Mouse (Mus musculus) heart, embryonic 12.5 days (tissue): ENCODE results near the gene Gm20604. TPM values are rescaled to one million over a fixed set of nuclear protein-coding genes. Genes with fewer than 3 reads are reported as not detected.

Experiments
- ATAC-seq: fragments of 200-750 bp; cut with Nextera tagmentation; 2 replicates; pipeline ENCODE4 v1.8.0; 2017; ENCODE audit warnings: moderate TSS enrichment, moderate library complexity; ENCODE audit not compliant: insufficient number of reproducible peaks, low FRiP score
- H3K27ac ChIP-seq: fragments of 300-500 bp; sonication (generic); 2 replicates; pipeline ENCODE4 v1.5.1; 2016; ENCODE audit warnings: mild to moderate bottlenecking, moderate library complexity; ENCODE audit not compliant: poor library complexity, severe bottlenecking
- H3K27me3 ChIP-seq: fragments of 300-500 bp; sonication (generic); replicated peaks from 2 replicates; pipeline ENCODE4 v1.6.1; 2016; ENCODE audit warnings: mild to moderate bottlenecking, moderate library complexity
- H3K36me3 ChIP-seq: fragments of 300-500 bp; sonication (generic); 2 replicates; pipeline ENCODE4 v1.6.1; 2016; ENCODE audit warnings: mild to moderate bottlenecking, moderate library complexity
- H3K4me1 ChIP-seq: fragments of 300-500 bp; sonication (generic); replicated peaks from 2 replicates; pipeline ENCODE4 v1.6.1; 2016; ENCODE audit warnings: mild to moderate bottlenecking
- H3K4me2 ChIP-seq: fragments of 300-500 bp; sonication (generic); 2 replicates; pipeline ENCODE4 v1.6.1; 2016; ENCODE audit warnings: mild to moderate bottlenecking, moderate library complexity
- H3K4me3 ChIP-seq: fragments of 300-500 bp; sonication (generic); 2 replicates; pipeline ENCODE4 v1.5.1; 2016; ENCODE audit warnings: mild to moderate bottlenecking
- H3K9ac ChIP-seq: fragments of 300-500 bp; sonication (generic); 2 replicates; pipeline ENCODE4 v1.6.1; 2016; ENCODE audit warnings: mild to moderate bottlenecking, moderate library complexity
- H3K9me3 ChIP-seq: fragments of 300-500 bp; sonication (generic); replicated peaks from 2 replicates; pipeline ENCODE4 v1.6.1; 2016; ENCODE audit warnings: mild to moderate bottlenecking, moderate library complexity
- WGBS: fragments of 180-500 bp; shearing (Covaris S2); methylation state at CpG from one replicate; pipeline ENCODE4 v1.1.7; 2016; 5-methylcytosine and 5-hydroxymethylcytosine counted together
- polyA plus RNA-seq: library from polyadenylated mRNA; unstranded; fragments of >200 nt; fragmentation: Nextera tagmentation; extraction: Ambion mirVana; gene quantifications from 2 replicates; pipeline ENCODE4 v1.2.1, GENCODE M21; 2016

Gene Gm20604
- polyA plus RNA-seq, 1 experiment from 2014 or later = 19.5 TPM

- 32% methylated on average over 13 of the region's 13 CpGs for WGBS
- Histone ChIP-seq H3K9me3 (no peaks in the 10 kb centered on the region), H3K27ac (no peak overlapping the region), H3K4me1 (peaks cover 6% of the 10 kb centered on the region), H3K9ac (no peak overlapping the region), H3K4me2 (no peak overlapping the region), H3K36me3 (no peaks in the 10 kb centered on the region), H3K4me3 (no peak overlapping the region), H3K27me3 (no peaks in the 10 kb centered on the region)
- ATAC-seq = no peak
These were observed 38.7 kb downstream of the Gm20604 start for GRCm38 (mm10) chr12:102719552-102720315.

- WGBS = 77% methylated on average over 10 of the region's 10 CpGs
- no peaks in the 10 kb centered on the region for H3K36me3 ChIP-seq
- H3K4me1 ChIP-seq = no peaks in the 10 kb centered on the region
- no peak overlapping the region for H3K4me2 ChIP-seq
- H3K27me3 ChIP-seq = no peaks in the 10 kb centered on the region
- no peak for ATAC-seq
- no peaks in the 10 kb centered on the region for H3K9me3 ChIP-seq
- no peak overlapping the region for H3K9ac ChIP-seq
- no peak overlapping the region for H3K27ac ChIP-seq
- no peak overlapping the region for H3K4me3 ChIP-seq
These were observed 43.6 kb downstream of the Gm20604 start for GRCm38 (mm10) chr12:102714654-102715395.

- no peak for ATAC-seq
- no peaks in the 10 kb centered on the region for H3K4me1 ChIP-seq
- WGBS = 79% methylated on average over 2 of the region's 2 CpGs
- H3K36me3 ChIP-seq = no peaks in the 10 kb centered on the region
- H3K4me2 ChIP-seq = no peak overlapping the region
- H3K27me3 ChIP-seq = no peaks in the 10 kb centered on the region
- no peaks in the 10 kb centered on the region for H3K9me3 ChIP-seq
- no peak overlapping the region for H3K27ac ChIP-seq
- no peak overlapping the region for H3K4me3 ChIP-seq
- no peak overlapping the region for H3K9ac ChIP-seq
These were observed 44.4 kb downstream of the Gm20604 start for GRCm38 (mm10) chr12:102714116-102714515.

GRCm38 (mm10) chr12:102713153-102713865 is 45.2 kb downstream of the Gm20604 start:
- Histone ChIP-seq H3K4me2 (no peak overlapping the region), H3K9ac (no peak overlapping the region), H3K27ac (no peak overlapping the region)

GRCm38 (mm10) chr12:102710851-102711375 is 47.6 kb downstream of the Gm20604 start:
- ATAC-seq = no peak
- Histone ChIP-seq H3K36me3 (no peaks in the 10 kb centered on the region), H3K27me3 (0 out of 2 replicates have a peak, but pooled peaks cover 3% of the 10 kb centered on the region), H3K9ac (no peak overlapping the region), H3K4me3 (no peak overlapping the region), H3K9me3 (no peaks in the 10 kb centered on the region), H3K4me2 (no peak overlapping the region), H3K27ac (no peak overlapping the region), H3K4me1 (peaks cover 12% of the 10 kb centered on the region)
- WGBS = 63% methylated on average over 4 of the region's 4 CpGs

More at GRCm38 (mm10) chr12:102713153-102713865, 45.2 kb downstream of the Gm20604 start:
- H3K4me1 ChIP-seq = 0 out of 2 replicates have a peak, but pooled peaks cover 2% of the 10 kb centered on the region
- H3K4me3 ChIP-seq = no peak overlapping the region
- no peaks in the 10 kb centered on the region for H3K36me3 ChIP-seq
- no peaks in the 10 kb centered on the region for H3K27me3 ChIP-seq
- no peak for ATAC-seq
- 68% methylated on average over 20 of the region's 20 CpGs for WGBS
- no peaks in the 10 kb centered on the region for H3K9me3 ChIP-seq

- no peak overlapping the region for H3K9ac ChIP-seq
- 80% methylated on average over 5 of the region's 5 CpGs for WGBS
- H3K4me3 ChIP-seq = no peak overlapping the region
These were observed 48.6 kb downstream of the Gm20604 start for GRCm38 (mm10) chr12:102709896-102710295.

GRCm38 (mm10) chr12:102708220-102708619 is 50.3 kb downstream of the Gm20604 start:
- WGBS = 18% methylated on average over 11 of the region's 11 CpGs
- no peak overlapping the region for H3K27ac ChIP-seq
- H3K4me3 ChIP-seq = peak overlapping the region; percentile 17
- 0 out of 2 replicates have a peak overlapping the region, but pooled peaks have one; percentile 22 for H3K9ac ChIP-seq
- H3K36me3 ChIP-seq = no peaks in the 10 kb centered on the region
- H3K4me2 ChIP-seq = peak overlapping the region; percentile 58
- 0 out of 2 replicates have a peak, but pooled peaks cover 3% of the 10 kb centered on the region for H3K27me3 ChIP-seq
- H3K9me3 ChIP-seq = no peaks in the 10 kb centered on the region
- ATAC-seq = no peak
- H3K4me1 ChIP-seq = peaks cover 30% of the 10 kb centered on the region

More at GRCm38 (mm10) chr12:102709896-102710295, 48.6 kb downstream of the Gm20604 start:
- Histone ChIP-seq H3K36me3 (no peaks in the 10 kb centered on the region), H3K4me1 (peaks cover 19% of the 10 kb centered on the region), H3K27me3 (0 out of 2 replicates have a peak, but pooled peaks cover 3% of the 10 kb centered on the region), H3K9me3 (no peaks in the 10 kb centered on the region), H3K27ac (no peak overlapping the region), H3K4me2 (no peak overlapping the region)
- no peak for ATAC-seq

GRCm38 (mm10) chr12:102706833-102707463 is 51.5 kb downstream of the Gm20604 start:
- Histone ChIP-seq H3K4me2 (no peak overlapping the region), H3K9me3 (no peaks in the 10 kb centered on the region), H3K4me3 (no peak overlapping the region), H3K4me1 (peaks cover 40% of the 10 kb centered on the region), H3K9ac (no peak overlapping the region), H3K36me3 (no peaks in the 10 kb centered on the region), H3K27me3 (0 out of 2 replicates have a peak, but pooled peaks cover 3% of the 10 kb centered on the region), H3K27ac (no peak overlapping the region)
- 80% methylated on average over 10 of the region's 10 CpGs for WGBS
- no peak for ATAC-seq

GRCm38 (mm10) chr12:102705906-102706640 is 52.4 kb downstream of the Gm20604 start:
- H3K4me1 ChIP-seq = peaks cover 40% of the 10 kb centered on the region
- H3K36me3 ChIP-seq = no peaks in the 10 kb centered on the region
- H3K27ac ChIP-seq = no peak overlapping the region
- H3K9ac ChIP-seq = no peak overlapping the region
- no peak overlapping the region for H3K4me3 ChIP-seq
- 61% methylated on average over 6 of the region's 6 CpGs for WGBS
- 0 out of 2 replicates have a peak, but pooled peaks cover 3% of the 10 kb centered on the region for H3K27me3 ChIP-seq
- H3K4me2 ChIP-seq = peak overlapping the region; percentile 98
- H3K9me3 ChIP-seq = no peaks in the 10 kb centered on the region
- ATAC-seq = no peak
